18 mouse cellular contexts compared by ENCODE assay signal in the genomic region with DNA sequence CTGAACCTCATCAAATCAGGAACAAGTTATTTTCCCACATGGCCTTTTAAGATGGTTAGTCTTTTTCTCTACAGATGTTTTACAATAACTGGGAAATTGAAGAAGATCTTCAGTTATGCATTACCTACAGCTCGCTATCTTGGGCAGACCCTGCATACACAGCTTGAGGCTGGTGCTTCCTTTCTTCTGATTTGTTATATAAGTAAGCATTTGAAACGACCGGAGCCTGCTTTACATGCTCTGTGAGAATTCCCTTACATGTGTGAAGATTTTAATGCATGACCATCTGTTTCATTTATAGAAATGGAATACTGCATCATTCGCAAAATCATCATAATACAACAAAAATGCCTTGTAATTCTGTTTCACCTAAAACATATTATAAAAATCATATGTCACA. TPM values are rescaled to one million over a fixed set of nuclear protein-coding genes. Genes with fewer than 3 reads are reported as not detected.
"Had no signal": no experiment of that assay in that cellular context is flagged by ENCODE, and none has a peak within 500 bp of the region (broad histone marks: within the 10 kb centered on the region; RNA-seq: fewer than 3 reads in every experiment).

No protein-coding gene starts in this region.

- H3K27me3 ChIP-seq: midbrain, embryonic 12.5 days; neural tube, embryonic 13.5 days; neural tube, embryonic 15.5 days; stomach, embryonic 15.5 days had no signal

- H3K4me1 ChIP-seq: midbrain, embryonic 10.5 days; midbrain, embryonic 12.5 days; stomach, embryonic 15.5 days had no signal

- H3K9ac ChIP-seq: lung, embryonic 14.5 days; midbrain, embryonic 12.5 days; neural tube, embryonic 13.5 days; neural tube, embryonic 15.5 days; stomach, embryonic 15.5 days had no signal

- H3K27ac ChIP-seq: midbrain, embryonic 10.5 days; midbrain, embryonic 12.5 days; neural tube, embryonic 13.5 days; neural tube, embryonic 15.5 days; stomach, embryonic 15.5 days; stomach, postnatal 0 days had no signal

- DNase-seq: lung, adult 18-20 months; lung, embryonic 14.5 days; lung, postnatal 10 days; lung, postnatal 4 days; midbrain, embryonic 14.5 days; right cerebral cortex, postnatal 14 days; thymus, adult 18-20 months; thymus, postnatal 14 days; thymus, postnatal 36 days had no signal

- ATAC-seq: midbrain, embryonic 16.5 days had no signal

- H3K36me3 ChIP-seq: midbrain, embryonic 10.5 days; midbrain, embryonic 12.5 days; neural tube, embryonic 13.5 days; neural tube, embryonic 15.5 days; stomach, embryonic 15.5 days had no signal

- H3K4me3 ChIP-seq: midbrain, embryonic 10.5 days; midbrain, embryonic 12.5 days; myocyte; neural tube, embryonic 13.5 days; neural tube, embryonic 15.5 days; stomach, embryonic 15.5 days had no signal

- H3K4me2 ChIP-seq: lung, embryonic 14.5 days; midbrain, embryonic 12.5 days; neural tube, embryonic 13.5 days; neural tube, embryonic 15.5 days; stomach, embryonic 15.5 days had no signal

- H3K9me3 ChIP-seq: midbrain, embryonic 10.5 days; midbrain, embryonic 12.5 days; neural tube, embryonic 13.5 days; neural tube, embryonic 15.5 days; stomach, embryonic 15.5 days had no signal

RNA-seq across cellular contexts. Expression of gene Sema6d, which starts 21.4 kb away (rescaled TPM):
- total RNA-seq: megakaryocyte-erythroid progenitor cell, adult 5-6 weeks had no signal
